Mouse (Mus musculus) lung, embryonic 14.5 days (tissue): Measurements from ENCODE around the gene Chrdl1. TPM values are rescaled to one million over a fixed set of nuclear protein-coding genes. Genes with fewer than 3 reads are reported as not detected.

Source experiments
- ATAC-seq: fragments of 200-750 bp; cut with Nextera tagmentation; 2 replicates; pipeline ENCODE4 v1.8.0; 2017; ENCODE audit warnings: mild to moderate bottlenecking, moderate TSS enrichment, moderate library complexity; ENCODE audit not compliant: insufficient read depth
- DNase-seq: peaks from one replicate; pipeline ENCODE4 v3.0.0-alpha.2; 2015
- H3K27ac ChIP-seq: fragments of 300-500 bp; sonication (generic); 2 replicates; pipeline ENCODE4 v1.5.1; 2014; ENCODE audit warnings: low read depth, mild to moderate bottlenecking, moderate library complexity
- H3K27me3 ChIP-seq: fragments of 300-500 bp; sonication (generic); 2 replicates; pipeline ENCODE4 v1.6.1; 2014; ENCODE audit warnings: low read length, control low read depth; ENCODE audit not compliant: insufficient read depth
- H3K36me3 ChIP-seq: fragments of 300-500 bp; sonication (generic); 2 replicates; pipeline ENCODE4 v1.6.1; 2014; ENCODE audit warnings: control low read depth; ENCODE audit not compliant: insufficient read depth
- H3K4me1 ChIP-seq: fragments of 300-500 bp; sonication (generic); 2 replicates; pipeline ENCODE4 v1.6.1; 2014; ENCODE audit warnings: antibody characterized with exemption, control low read depth; ENCODE audit not compliant: insufficient read depth
- H3K4me2 ChIP-seq: fragments of 300-500 bp; sonication (generic); 2 replicates; pipeline ENCODE4 v1.6.1; 2014; ENCODE audit warnings: mild to moderate bottlenecking
- H3K4me3 ChIP-seq: fragments of 300-500 bp; sonication (generic); 2 replicates; pipeline ENCODE4 v1.5.1; 2014; ENCODE audit warnings: low read depth, low read length
- H3K9ac ChIP-seq: fragments of 300-500 bp; sonication (generic); 2 replicates; pipeline ENCODE4 v1.6.1; 2014
- H3K9me3 ChIP-seq: fragments of 300-500 bp; sonication (generic); 2 replicates; pipeline ENCODE4 v1.6.1; 2016; ENCODE audit warnings: low read depth, low read length, control low read depth
- CTCF ChIP-seq: IDR thresholded peaks from 2 replicates; pipeline ENCODE4 v1.5.1; 2016; ENCODE audit warnings: antibody characterized with exemption, low read depth
- WGBS: fragments of 180-500 bp; shearing (Covaris S2); extraction: QIAGEN DNeasy Blood & Tissue Kit; methylation state at CpG from one replicate; pipeline ENCODE4 v1.1.7; 2014; 5-methylcytosine and 5-hydroxymethylcytosine counted together
- polyA plus RNA-seq: library from polyadenylated mRNA; unstranded; fragments of >200 nt; fragmentation: Nextera tagmentation; extraction: Ambion mirVana; gene quantifications from 2 replicates; pipeline ENCODE4 v1.2.1, GENCODE M21; 2014

Chrdl1 gene
- polyA plus RNA-seq, 1 experiment from 2014 or later, result 3.4 TPM

DNA sequence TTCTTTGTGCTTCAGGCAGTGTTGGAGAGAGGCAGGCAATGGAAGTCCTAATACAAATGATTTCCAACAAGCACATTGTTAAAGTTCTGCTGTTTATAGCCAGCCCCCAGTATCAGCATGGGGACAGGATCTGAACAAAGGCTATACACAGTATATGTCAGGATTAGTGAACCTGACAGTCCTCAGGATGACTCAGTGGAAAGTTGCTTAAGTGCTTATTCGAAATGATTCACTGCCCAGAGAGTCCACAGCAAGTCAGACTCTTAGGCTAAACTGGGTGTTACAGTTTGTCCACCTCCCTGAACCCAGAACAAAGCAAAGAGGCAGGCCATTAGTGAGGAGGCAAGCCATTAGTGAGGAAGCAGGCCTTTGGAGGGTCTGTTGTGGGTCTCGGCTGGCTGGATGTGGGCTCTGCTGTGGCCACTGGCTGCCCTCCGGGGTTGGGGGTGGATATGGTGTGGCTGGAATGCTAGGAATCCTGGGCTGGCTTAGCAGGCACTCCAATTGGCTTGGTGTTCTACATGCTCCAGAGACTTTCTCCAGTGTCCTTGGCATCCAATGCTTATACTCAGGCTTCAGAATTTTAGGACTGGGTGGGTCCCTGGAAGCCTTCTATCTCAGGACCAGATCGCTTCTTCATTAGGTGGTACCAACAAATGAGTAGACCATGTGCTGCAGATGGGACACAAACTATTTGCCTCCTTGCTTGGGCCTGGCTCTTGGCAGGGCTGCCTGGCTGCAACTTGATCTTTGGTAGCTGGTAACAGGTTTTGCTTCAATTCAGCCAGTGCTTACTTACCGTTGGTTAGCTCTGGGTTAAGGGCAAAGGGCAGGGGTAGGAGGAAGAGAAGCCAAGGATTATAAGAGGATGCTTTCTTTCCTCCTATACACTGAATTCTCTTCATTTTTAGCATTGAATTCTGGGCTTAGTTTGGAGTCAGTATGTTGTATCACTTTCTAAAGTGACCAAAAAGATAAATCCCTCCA lies 49.3 kb downstream of the Chrdl1 start:
- Histone ChIP-seq H3K27ac (no peak overlapping the region), H3K9me3 (no peaks in the 10 kb centered on the region), H3K4me2 (no peak overlapping the region), H3K27me3 (no peaks in the 10 kb centered on the region), H3K36me3 (no peaks in the 10 kb centered on the region), H3K4me3 (no peak overlapping the region), H3K9ac (no peak overlapping the region), H3K4me1 (no peaks in the 10 kb centered on the region)
- DNase-seq (peak; percentile 8), ATAC-seq (0 out of 2 replicates have a peak, but pooled peaks have one; percentile 56)
- TF ChIP-seq CTCF, result no peak
- WGBS, result 39% methylated on average over 5 of the region's 5 CpGs

DNA sequence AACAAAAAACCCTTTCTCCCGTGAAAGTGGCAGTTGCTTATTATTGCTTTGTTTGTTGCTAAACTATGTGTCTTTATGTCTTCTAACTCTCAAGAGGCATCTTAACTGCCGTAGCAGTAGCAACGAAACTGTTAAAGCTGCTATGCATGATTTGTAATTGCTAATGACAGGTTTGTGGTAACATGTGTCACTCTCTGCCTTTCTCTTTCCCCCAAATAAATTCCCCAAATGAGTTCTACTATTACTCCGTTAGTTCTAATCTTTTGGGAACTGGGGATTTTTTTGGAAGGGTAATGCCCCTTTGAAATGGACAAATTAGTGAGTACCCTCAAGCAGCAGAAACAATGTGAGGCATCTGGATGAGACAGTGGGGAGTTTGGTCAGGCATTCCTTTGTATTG lies 55.9 kb downstream of the Chrdl1 start:
- ATAC-seq (no peak), DNase-seq (no peak)
- H3K4me3 ChIP-seq, result no peak overlapping the region
- TF ChIP-seq CTCF, result no peak
- H3K27ac ChIP-seq, result no peak overlapping the region
- no peaks in the 10 kb centered on the region for H3K9me3 ChIP-seq
- H3K27me3 ChIP-seq, result 0 out of 2 replicates have a peak, but pooled peaks cover 3% of the 10 kb centered on the region
- H3K4me2 ChIP-seq, result no peak overlapping the region
- no peaks in the 10 kb centered on the region for H3K36me3 ChIP-seq
- WGBS, result 53% methylated on average over 4 of the region's 4 CpGs
- H3K4me1 ChIP-seq, result no peaks in the 10 kb centered on the region
- H3K9ac ChIP-seq, result no peak overlapping the region

DNA sequence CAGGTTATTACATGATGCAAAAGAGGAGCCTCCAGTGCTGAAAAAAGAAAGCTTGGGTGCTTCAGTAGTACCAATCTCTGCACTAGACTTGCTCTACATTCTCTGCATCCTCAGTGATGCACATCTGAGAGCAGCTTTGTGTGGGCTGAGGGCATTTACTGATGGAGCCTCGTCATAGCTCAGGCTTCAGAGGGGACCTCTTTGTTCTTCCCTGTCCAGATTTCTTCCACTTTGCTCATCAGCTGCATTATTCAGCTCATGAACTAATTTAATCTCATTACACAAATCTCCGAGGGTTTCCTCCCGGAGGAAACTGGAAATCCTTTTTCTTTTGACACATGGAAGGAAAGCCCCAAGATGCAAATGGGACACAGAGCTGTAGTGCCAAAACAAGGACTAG lies 56.5 kb downstream of the Chrdl1 start:
- H3K27me3 ChIP-seq, result 0 out of 2 replicates have a peak, but pooled peaks cover 3% of the 10 kb centered on the region
- ATAC-seq (no peak), DNase-seq (no peak)
- WGBS, result 51% methylated on average over 3 of the region's 3 CpGs
- H3K4me2 ChIP-seq, result no peak overlapping the region
- no peaks in the 10 kb centered on the region for H3K9me3 ChIP-seq
- no peaks in the 10 kb centered on the region for H3K36me3 ChIP-seq
- H3K9ac ChIP-seq, result no peak overlapping the region
- H3K4me1 ChIP-seq, result no peaks in the 10 kb centered on the region
- no peak overlapping the region for H3K4me3 ChIP-seq
- TF ChIP-seq CTCF, result no peak
- H3K27ac ChIP-seq, result no peak overlapping the region

DNA sequence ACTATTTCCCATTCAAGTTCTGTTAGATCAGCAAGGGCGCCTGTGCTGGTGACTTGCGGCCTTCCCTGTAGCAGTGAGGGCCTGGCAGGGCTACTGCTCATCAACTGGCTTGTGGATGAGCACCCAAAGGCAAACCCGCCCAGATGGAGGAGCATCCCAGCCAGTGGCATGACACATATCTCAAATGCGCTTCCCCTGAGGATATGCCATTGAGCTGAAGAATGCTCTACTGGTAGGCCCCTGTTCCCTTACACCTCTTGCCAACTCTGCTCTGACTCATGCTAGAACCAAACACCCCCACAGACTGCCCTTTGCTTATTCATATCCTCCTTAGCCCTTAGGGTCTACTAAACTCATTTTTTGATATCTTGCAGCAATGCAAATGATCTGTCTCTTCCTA lies 57.4 kb downstream of the Chrdl1 start:
- H3K9me3 ChIP-seq, result no peaks in the 10 kb centered on the region
- no peak overlapping the region for H3K4me2 ChIP-seq
- WGBS, result 82% methylated on average over 4 of the region's 4 CpGs
- H3K27ac ChIP-seq, result no peak overlapping the region
- no peaks in the 10 kb centered on the region for H3K4me1 ChIP-seq
- no peak for TF ChIP-seq CTCF
- no peaks in the 10 kb centered on the region for H3K36me3 ChIP-seq
- DNase-seq, result no peak
- no peak overlapping the region for H3K4me3 ChIP-seq
- H3K9ac ChIP-seq, result no peak overlapping the region
- ATAC-seq, result no peak
- H3K27me3 ChIP-seq, result 0 out of 2 replicates have a peak, but pooled peaks cover 3% of the 10 kb centered on the region

DNA sequence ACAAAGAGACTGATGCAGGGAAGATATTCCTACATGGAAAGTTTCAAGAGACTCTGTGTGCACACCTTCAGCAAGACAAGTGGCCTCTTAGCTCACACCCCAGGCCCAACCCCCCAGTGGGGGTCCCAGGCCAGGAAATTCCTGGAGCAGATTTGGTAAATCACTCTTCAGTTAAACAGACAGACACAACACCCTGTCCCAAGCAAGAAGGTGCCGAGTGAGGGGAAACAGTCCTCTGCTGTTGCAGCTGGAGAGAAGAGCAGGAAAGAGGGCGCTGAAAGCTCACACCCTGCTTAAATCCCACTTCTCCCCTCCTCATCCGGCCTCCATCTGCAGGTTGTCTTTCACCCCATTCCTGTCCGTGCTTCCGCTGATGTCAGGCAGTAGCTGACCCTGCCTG lies 58.2 kb downstream of the Chrdl1 start:
- DNase-seq, result peak; percentile 74

DNA sequence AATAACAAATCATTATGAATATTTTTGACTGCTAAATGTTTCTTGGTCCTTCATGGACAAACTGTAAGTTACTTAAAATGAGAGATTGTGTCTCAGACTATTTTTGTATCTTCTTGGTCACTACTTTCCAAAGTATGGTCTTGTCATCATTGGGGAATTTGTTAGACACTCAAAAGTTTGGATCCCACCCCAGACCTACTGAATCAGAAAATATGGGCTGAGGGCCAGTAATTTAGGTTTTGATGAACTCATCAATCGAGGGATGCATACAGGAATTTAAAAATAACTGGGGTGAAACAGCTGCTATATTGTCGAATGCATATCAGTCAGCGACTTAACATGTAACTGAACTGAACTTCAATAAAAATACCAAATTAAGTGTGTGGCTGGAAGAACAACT lies 80.9 kb downstream of the Chrdl1 start:
- ATAC-seq, result no peak
- H3K27ac ChIP-seq, result no peak overlapping the region
- DNase-seq, result no peak
- H3K9me3 ChIP-seq, result no peaks in the 10 kb centered on the region
- no peaks in the 10 kb centered on the region for H3K36me3 ChIP-seq
- H3K4me2 ChIP-seq, result no peak overlapping the region
- H3K4me1 ChIP-seq, result no peaks in the 10 kb centered on the region
- no peak overlapping the region for H3K9ac ChIP-seq
- no peak overlapping the region for H3K4me3 ChIP-seq
- H3K27me3 ChIP-seq, result no peaks in the 10 kb centered on the region
- TF ChIP-seq CTCF, result no peak
- WGBS, result 59% methylated on average over 3 of the region's 3 CpGs

More for the DNA sequence above, 58.2 kb downstream of the Chrdl1 start:
- TF ChIP-seq CTCF, result no peak
- Histone ChIP-seq H3K9me3 (no peaks in the 10 kb centered on the region), H3K9ac (no peak overlapping the region), H3K4me2 (no peak overlapping the region), H3K27ac (no peak overlapping the region), H3K36me3 (no peaks in the 10 kb centered on the region), H3K27me3 (0 out of 2 replicates have a peak, but pooled peaks cover 3% of the 10 kb centered on the region), H3K4me1 (no peaks in the 10 kb centered on the region), H3K4me3 (no peak overlapping the region)
- peak; percentile 96 for ATAC-seq
- 23% methylated on average over 5 of the region's 5 CpGs for WGBS

DNA sequence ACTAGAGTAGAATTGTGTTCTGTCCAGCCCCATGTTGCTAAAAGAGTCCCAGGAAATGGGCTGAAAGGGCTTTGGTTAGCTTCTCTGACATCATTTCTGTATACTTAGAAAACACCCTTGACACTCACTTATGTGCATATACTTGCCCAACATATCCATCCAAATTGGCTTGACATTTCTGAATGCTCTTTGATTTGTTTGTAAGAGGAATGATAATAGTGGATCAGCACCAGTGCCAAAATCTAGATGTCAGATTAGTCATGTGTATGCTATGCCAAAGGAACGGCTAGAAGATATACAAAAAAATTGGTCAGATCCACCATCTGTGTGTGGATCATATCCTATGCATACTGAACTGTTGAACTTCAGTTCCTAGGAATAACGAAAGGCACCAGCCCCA lies 99.3 kb downstream of the Chrdl1 start:
- Histone ChIP-seq H3K9me3 (no peaks in the 10 kb centered on the region), H3K27ac (no peak overlapping the region), H3K36me3 (no peaks in the 10 kb centered on the region), H3K4me3 (no peak overlapping the region), H3K27me3 (no peaks in the 10 kb centered on the region), H3K4me1 (no peaks in the 10 kb centered on the region), H3K9ac (no peak overlapping the region), H3K4me2 (no peak overlapping the region)
- ATAC-seq (no peak), DNase-seq (no peak)
- WGBS, result 79% methylated on average over 2 of the region's 2 CpGs
- TF ChIP-seq CTCF, result no peak
